Mouse (Mus musculus): ENCODE measurements at regions not wholly inside any gene's neighbourhood (a gene's known extent, or its start where the extent isn't known, plus 50 kb on each side); places are given as distances from the start of the nearest gene placed in this dataset.

- no peak for DNase-seq
Measured at GRCm38 (mm10) chr2:160587015-160587835, 58.5 kb upstream of the Top1 start.

GRCm38 (mm10) chr2:160588401-160588800 lies 57.3 kb upstream of the Top1 start:
- DNase-seq, result no peak

- no peak for DNase-seq
Measured at GRCm38 (mm10) chr2:160590209-160590910, 55.3 kb upstream of the Top1 start.

GRCm38 (mm10) chr2:160591446-160592180 lies 54.1 kb upstream of the Top1 start:
- no peak for DNase-seq

- DNase-seq, result peak; percentile 81
Measured at GRCm38 (mm10) chr2:160593035-160593434, 52.7 kb upstream of the Top1 start.

Data from right cerebral cortex, postnatal 14 days (tissue).